Mouse (Mus musculus): ENCODE results near the gene Prdm5. TPM values are rescaled to one million over a fixed set of nuclear protein-coding genes. Genes with fewer than 3 reads are reported as not detected.

Gene Prdm5
- polyA plus RNA-seq, 1 experiment from 2014 or later = 16.9 TPM

DNA sequence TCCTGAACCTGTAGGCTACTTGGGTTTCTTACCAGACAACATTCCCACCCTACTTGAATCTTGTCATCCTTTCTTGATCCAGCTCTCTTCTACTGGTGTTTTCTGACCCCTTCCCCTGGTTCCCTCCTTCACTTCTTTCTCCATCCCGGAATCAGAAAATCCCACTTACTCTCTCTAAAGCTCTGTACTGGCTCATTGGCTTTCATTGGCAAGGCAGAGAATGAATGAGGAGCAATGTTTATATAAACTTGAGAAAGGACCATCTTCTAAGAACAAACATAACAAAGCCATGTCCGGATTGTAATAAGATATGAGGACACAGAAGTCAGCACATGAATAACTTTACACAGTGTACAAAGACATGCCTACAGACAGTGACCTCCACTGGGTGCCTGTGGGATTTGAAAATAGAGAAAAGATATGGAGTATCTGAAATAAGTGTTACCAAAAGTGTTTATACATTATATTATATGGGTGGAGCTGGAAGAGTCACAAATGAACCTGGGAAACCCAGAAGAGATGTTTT is 127.9 kb downstream of the Prdm5 start:
- Histone ChIP-seq H3K4me1 (no peaks in the 10 kb centered on the region), H3K36me3 (peaks cover 35% of the 10 kb centered on the region; the same call in 1 of the 2 replicates), H3K27me3 (ENCODE audit: insufficient read depth, poor library complexity, severe bottlenecking) (no peaks in the 10 kb centered on the region), H3K27ac (no peak overlapping the region), H3K4me3 (no peak overlapping the region), H3K9me3 (no peaks in the 10 kb centered on the region)
- no peak for DNase-seq (ENCODE audit: low spot score)
- 81% methylated on average over 2 of the region's 2 CpGs for WGBS

GRCm38 (mm10) chr6:65915421-65915820 is 136.6 kb downstream of the Prdm5 start:
- Histone ChIP-seq H3K9me3 (no peaks in the 10 kb centered on the region), H3K27ac (no peak overlapping the region), H3K36me3 (no peaks in the 10 kb centered on the region), H3K4me3 (no peak overlapping the region), H3K4me1 (no peaks in the 10 kb centered on the region), H3K27me3 (ENCODE audit: insufficient read depth, poor library complexity, severe bottlenecking) (no peaks in the 10 kb centered on the region)
- WGBS = 70% methylated on average over 5 of the region's 5 CpGs
- DNase-seq (ENCODE audit: low spot score) = no peak

GRCm38 (mm10) chr6:65921703-65922102 is 142.9 kb downstream of the Prdm5 start:
- 71% methylated on average over 3 of the region's 3 CpGs for WGBS

GRCm38 (mm10) chr6:65923501-65924084 is 144.8 kb downstream of the Prdm5 start:
- no peak for DNase-seq (ENCODE audit: low spot score)
- Histone ChIP-seq H3K4me3 (no peak overlapping the region), H3K9me3 (no peaks in the 10 kb centered on the region), H3K27ac (no peak overlapping the region), H3K27me3 (ENCODE audit: insufficient read depth, poor library complexity, severe bottlenecking) (no peaks in the 10 kb centered on the region), H3K36me3 (no peaks in the 10 kb centered on the region), H3K4me1 (no peaks in the 10 kb centered on the region)
- WGBS = 84% methylated on average over 4 of the region's 4 CpGs

More at GRCm38 (mm10) chr6:65921703-65922102, 142.9 kb downstream of the Prdm5 start:
- Histone ChIP-seq H3K9me3 (no peaks in the 10 kb centered on the region), H3K27ac (no peak overlapping the region), H3K27me3 (ENCODE audit: insufficient read depth, poor library complexity, severe bottlenecking) (no peaks in the 10 kb centered on the region), H3K4me1 (no peaks in the 10 kb centered on the region), H3K36me3 (no peaks in the 10 kb centered on the region), H3K4me3 (no peak overlapping the region)
- DNase-seq (ENCODE audit: low spot score) = no peak

- 75% methylated on average over 3 of the region's 3 CpGs for WGBS
- no peaks in the 10 kb centered on the region for H3K9me3 ChIP-seq
- no peak for DNase-seq (ENCODE audit: low spot score)
- peaks cover 6% of the 10 kb centered on the region; the same call in 1 of the 2 replicates for H3K36me3 ChIP-seq
- H3K4me1 ChIP-seq = no peaks in the 10 kb centered on the region
- H3K27me3 ChIP-seq (ENCODE audit: insufficient read depth, poor library complexity, severe bottlenecking) = no peaks in the 10 kb centered on the region
- H3K27ac ChIP-seq = no peak overlapping the region
- H3K4me3 ChIP-seq = no peak overlapping the region
These were observed 147.0 kb downstream of the Prdm5 start for GRCm38 (mm10) chr6:65925737-65926333.

- peaks cover 6% of the 10 kb centered on the region; the same call in 1 of the 2 replicates for H3K36me3 ChIP-seq
- no peaks in the 10 kb centered on the region for H3K27me3 ChIP-seq (ENCODE audit: insufficient read depth, poor library complexity, severe bottlenecking)
- no peaks in the 10 kb centered on the region for H3K9me3 ChIP-seq
- no peak for DNase-seq (ENCODE audit: low spot score)
- H3K4me1 ChIP-seq = no peaks in the 10 kb centered on the region
- H3K4me3 ChIP-seq = no peak overlapping the region
- WGBS = 78% methylated on average over 1 of the region's 1 CpGs
- no peak overlapping the region for H3K27ac ChIP-seq
These were observed 151.7 kb downstream of the Prdm5 start for GRCm38 (mm10) chr6:65930523-65930922.

GRCm38 (mm10) chr6:65932776-65933175 is 154.0 kb downstream of the Prdm5 start:
- Histone ChIP-seq H3K9me3 (no peaks in the 10 kb centered on the region), H3K4me1 (no peaks in the 10 kb centered on the region), H3K4me3 (no peak overlapping the region), H3K36me3 (peaks cover 6% of the 10 kb centered on the region; the same call in 1 of the 2 replicates), H3K27me3 (ENCODE audit: insufficient read depth, poor library complexity, severe bottlenecking) (no peaks in the 10 kb centered on the region), H3K27ac (no peak overlapping the region)
- WGBS = 71% methylated on average over 1 of the region's 1 CpGs
- no peak for DNase-seq (ENCODE audit: low spot score)

DNA sequence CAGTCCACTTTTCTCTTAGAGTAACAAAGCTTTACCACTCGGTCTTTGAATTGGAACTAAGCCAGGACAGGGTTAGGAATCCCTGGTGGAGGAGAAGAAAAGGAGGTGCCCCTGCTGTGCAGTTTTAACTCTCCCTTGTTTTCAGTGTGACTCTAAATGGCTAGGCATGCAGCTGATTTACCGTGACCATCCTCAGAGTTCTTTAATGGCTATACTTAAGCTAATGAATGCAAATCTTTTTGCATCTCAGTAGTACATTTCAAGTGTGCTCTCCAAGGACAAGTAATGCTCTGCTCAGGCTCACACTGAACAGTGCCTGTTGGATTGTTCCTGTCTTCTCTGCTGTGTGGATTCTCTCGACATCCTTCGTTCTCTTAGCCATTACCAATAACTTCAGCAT is 154.4 kb downstream of the Prdm5 start:
- Histone ChIP-seq H3K9me3 (no peaks in the 10 kb centered on the region), H3K36me3 (peaks cover 6% of the 10 kb centered on the region; the same call in 1 of the 2 replicates), H3K27me3 (ENCODE audit: insufficient read depth, poor library complexity, severe bottlenecking) (no peaks in the 10 kb centered on the region), H3K27ac (no peak overlapping the region), H3K4me3 (no peak overlapping the region), H3K4me1 (no peaks in the 10 kb centered on the region)
- whole genome bisulfite sequencing = 56% methylated on average over 4 of the region's 4 CpGs
- DNase-seq (ENCODE audit: low spot score) = no peak

DNA sequence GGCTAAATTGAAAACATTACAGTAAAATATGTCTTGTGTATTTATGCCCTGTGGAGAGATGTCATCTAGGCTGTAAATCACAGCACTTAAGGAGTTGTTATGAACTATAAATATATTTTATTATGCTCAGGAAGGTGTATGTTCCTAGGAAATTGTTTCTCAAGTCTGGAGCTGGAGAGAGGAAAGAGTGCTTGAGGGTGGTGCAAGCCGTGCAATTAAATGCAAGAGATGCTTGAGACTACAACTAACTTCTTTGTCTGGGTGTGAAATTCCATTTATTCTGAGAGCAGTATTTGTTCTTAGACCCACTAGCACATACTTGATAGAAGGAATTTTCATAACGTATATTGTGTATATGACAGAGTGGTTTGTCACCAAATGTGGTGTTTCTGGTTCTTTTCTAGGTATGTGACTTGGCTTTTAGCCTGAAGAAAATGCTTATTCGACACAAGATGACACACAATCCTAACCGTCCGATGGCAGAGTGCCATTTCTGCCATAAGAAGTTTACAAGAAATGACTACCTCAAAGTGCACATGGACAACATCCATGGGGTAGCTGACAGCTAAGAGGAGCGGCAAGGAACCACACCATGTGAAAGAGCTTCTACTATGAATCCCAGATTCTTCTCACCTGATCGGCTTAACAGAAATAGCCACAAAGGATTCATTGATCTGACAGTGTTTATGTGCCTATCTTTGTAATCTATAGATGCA is 156.9 kb downstream of the Prdm5 start:
- Histone ChIP-seq H3K36me3 (no peaks in the 10 kb centered on the region), H3K4me1 (no peaks in the 10 kb centered on the region), H3K27ac (no peak overlapping the region), H3K4me3 (no peak overlapping the region), H3K27me3 (ENCODE audit: insufficient read depth, poor library complexity, severe bottlenecking) (no peaks in the 10 kb centered on the region), H3K9me3 (no peaks in the 10 kb centered on the region)
- no peak for DNase-seq (ENCODE audit: low spot score)
- WGBS = 88% methylated on average over 7 of the region's 7 CpGs

DNA sequence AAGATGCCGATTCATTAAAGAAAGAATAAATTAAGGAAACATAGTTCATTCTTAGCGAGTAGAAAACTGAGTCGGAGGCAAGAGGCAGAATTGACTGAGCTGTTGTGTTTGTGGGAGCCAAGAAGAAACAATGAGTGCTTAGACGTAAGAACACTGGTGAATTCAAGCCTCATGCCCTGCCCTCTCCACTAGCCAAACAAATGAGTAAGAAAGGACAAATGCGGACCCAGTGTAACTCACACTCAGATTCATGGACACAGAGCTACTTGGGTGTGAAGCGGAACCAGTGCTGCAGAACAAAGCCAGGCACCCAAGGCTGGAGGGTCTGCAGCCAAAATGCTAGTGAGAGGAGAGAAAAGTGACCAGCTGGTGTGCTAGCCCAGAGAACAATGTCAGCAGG is 171.7 kb downstream of the Prdm5 start:
- no peak overlapping the region for H3K4me3 ChIP-seq
- WGBS = 78% methylated on average over 6 of the region's 6 CpGs
- no peak overlapping the region for H3K27ac ChIP-seq
- H3K9me3 ChIP-seq = no peaks in the 10 kb centered on the region
- no peaks in the 10 kb centered on the region for H3K36me3 ChIP-seq
- no peaks in the 10 kb centered on the region for H3K4me1 ChIP-seq
- no peak for DNase-seq (ENCODE audit: low spot score)
- H3K27me3 ChIP-seq (ENCODE audit: insufficient read depth, poor library complexity, severe bottlenecking) = no peaks in the 10 kb centered on the region

- H3K27ac ChIP-seq = no peak within 1 kb of the TSS
- no peaks in the 10 kb centered on the region for H3K9me3 ChIP-seq
- no peak for DNase-seq (ENCODE audit: low spot score)
- H3K36me3 ChIP-seq = no peaks in the 10 kb centered on the region
- H3K27me3 ChIP-seq (ENCODE audit: insufficient read depth, poor library complexity, severe bottlenecking) = no peaks in the 10 kb centered on the region
- WGBS = 96% methylated on average over 10 of the region's 10 CpGs
- H3K4me1 ChIP-seq = no peaks in the 10 kb centered on the region
- no peak within 1 kb of the TSS for H3K4me3 ChIP-seq
These were observed 173.5 kb downstream of the Prdm5 start, which contains the start of gene 4930544G11Rik for GRCm38 (mm10) chr6:65952309-65952708. Gene 4930544G11Rik (plus strand): TSS chr6:65952609.

GRCm38 (mm10) chr6:65969386-65970111 is 190.8 kb downstream of the Prdm5 start:
- no peak for DNase-seq (ENCODE audit: low spot score)
- Histone ChIP-seq H3K4me1 (peaks cover 6% of the 10 kb centered on the region; the same call in 1 of the 2 replicates), H3K27me3 (ENCODE audit: insufficient read depth, poor library complexity, severe bottlenecking) (no peaks in the 10 kb centered on the region), H3K36me3 (no peaks in the 10 kb centered on the region), H3K9me3 (no peaks in the 10 kb centered on the region), H3K27ac (no peak overlapping the region), H3K4me3 (no peak overlapping the region)
- 62% methylated on average over 6 of the region's 6 CpGs for WGBS

Data from heart, embryonic 10.5 days (tissue).